Mouse (Mus musculus) liver, postnatal 0 days (tissue): ENCODE measurements around the gene Tank. TPM values are rescaled to one million over a fixed set of nuclear protein-coding genes. Genes with fewer than 3 reads are reported as not detected.

Source experiments
- ATAC-seq: fragments of 200-750 bp; cut with Nextera tagmentation; 2 replicates; pipeline ENCODE4 v1.8.0; 2017; ENCODE audit warnings: mild to moderate bottlenecking, moderate library complexity
- DNase-seq: peaks from one replicate; pipeline ENCODE4 v3.0.0-alpha.2; 2016
- H3K27ac ChIP-seq: fragments of 300-500 bp; sonication (generic); 2 replicates; pipeline ENCODE4 v1.5.1; 2014; ENCODE audit warnings: antibody characterized with exemption, moderate library complexity, mild to moderate bottlenecking, low read depth
- H3K27me3 ChIP-seq: fragments of 300-500 bp; sonication (generic); 2 replicates; pipeline ENCODE4 v1.6.1; 2014; ENCODE audit warnings: low read length, control low read depth, mixed read lengths; ENCODE audit not compliant: insufficient read depth
- H3K36me3 ChIP-seq: fragments of 300-500 bp; sonication (generic); replicated peaks from 2 replicates; pipeline ENCODE4 v1.6.1; 2014; ENCODE audit warnings: mild to moderate bottlenecking, control low read depth, low read length, moderate library complexity, mixed read lengths; ENCODE audit not compliant: insufficient read depth
- H3K4me1 ChIP-seq: fragments of 300-500 bp; sonication (generic); 2 replicates; pipeline ENCODE4 v1.6.1; 2014; ENCODE audit warnings: antibody characterized with exemption, mild to moderate bottlenecking, control low read depth; ENCODE audit not compliant: insufficient read depth
- H3K4me2 ChIP-seq: fragments of 300-500 bp; sonication (generic); 2 replicates; pipeline ENCODE4 v1.6.1; 2014; ENCODE audit warnings: low read depth, mild to moderate bottlenecking, low read length, moderate library complexity, mixed read lengths
- H3K4me3 ChIP-seq: fragments of 300-500 bp; sonication (generic); 2 replicates; pipeline ENCODE4 v1.5.1; 2014; ENCODE audit warnings: low read depth, low read length
- H3K9ac ChIP-seq: fragments of 300-500 bp; sonication (generic); replicated peaks from 2 replicates; pipeline ENCODE4 v1.6.1; 2014; ENCODE audit warnings: mild to moderate bottlenecking, moderate library complexity
- H3K9me3 ChIP-seq: fragments of 300-500 bp; sonication (generic); 2 replicates; pipeline ENCODE4 v1.6.1; 2016; ENCODE audit warnings: mild to moderate bottlenecking, control low read depth, low read length, mixed read lengths
- CTCF ChIP-seq: sonication (generic); IDR thresholded peaks from 2 replicates; pipeline ENCODE4 v1.5.1; 2016; ENCODE audit warnings: antibody characterized with exemption, low read depth
- EP300 ChIP-seq: IDR thresholded peaks from 2 replicates; pipeline ENCODE4 v1.6.1; 2016; ENCODE audit warnings: antibody characterized with exemption, low read depth, mild to moderate bottlenecking
- WGBS: fragments of 180-500 bp; shearing (Covaris S2); extraction: QIAGEN DNeasy Blood & Tissue Kit; methylation state at CpG from one replicate; pipeline ENCODE4 v1.1.7; 2014; ENCODE audit not compliant: insufficient replicate concordance; 5-methylcytosine and 5-hydroxymethylcytosine counted together
- polyA plus RNA-seq: library from polyadenylated mRNA; unstranded; fragments of >200 nt; fragmentation: Nextera tagmentation; extraction: Ambion mirVana; gene quantifications from 2 replicates; pipeline ENCODE4 v1.2.1, GENCODE M21; 2015

Tank gene
- polyA plus RNA-seq, 1 experiment from 2014 or later = 13.9 TPM

DNA sequence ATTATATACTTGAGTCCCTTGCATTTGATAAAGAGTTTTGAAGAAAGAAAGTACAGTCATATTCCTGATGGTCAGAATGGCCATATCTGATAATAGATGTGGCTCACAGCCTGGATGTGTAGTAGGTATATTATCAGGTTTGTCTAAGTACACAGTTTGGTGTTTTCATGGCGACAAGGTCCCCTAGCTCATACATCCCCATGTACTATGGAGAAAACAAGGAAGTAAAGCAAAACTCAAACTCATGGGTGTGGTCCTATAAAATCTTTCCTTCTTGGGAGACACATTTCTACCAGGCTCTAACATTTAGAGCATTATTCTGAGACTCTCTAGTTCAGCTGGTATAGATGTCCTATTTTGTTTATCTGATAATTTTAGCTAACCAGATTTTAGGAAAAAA, 21.3 kb downstream of the Tank start:
- H3K36me3 ChIP-seq = peaks cover 9% of the 10 kb centered on the region
- no peaks in the 10 kb centered on the region for H3K9me3 ChIP-seq
- no peak overlapping the region for H3K4me3 ChIP-seq
- H3K27ac ChIP-seq = no peak overlapping the region
- H3K9ac ChIP-seq = no peak overlapping the region
- H3K27me3 ChIP-seq = no peaks in the 10 kb centered on the region
- ATAC-seq (no peak), DNase-seq (no peak)
- 0 out of 2 replicates have a peak, but pooled peaks cover 4% of the 10 kb centered on the region for H3K4me1 ChIP-seq
- WGBS = 70% methylated on average over 1 of the region's 1 CpGs
- H3K4me2 ChIP-seq = no peak overlapping the region
- no peak for TF ChIP-seq EP300
- TF ChIP-seq CTCF = no peak

DNA sequence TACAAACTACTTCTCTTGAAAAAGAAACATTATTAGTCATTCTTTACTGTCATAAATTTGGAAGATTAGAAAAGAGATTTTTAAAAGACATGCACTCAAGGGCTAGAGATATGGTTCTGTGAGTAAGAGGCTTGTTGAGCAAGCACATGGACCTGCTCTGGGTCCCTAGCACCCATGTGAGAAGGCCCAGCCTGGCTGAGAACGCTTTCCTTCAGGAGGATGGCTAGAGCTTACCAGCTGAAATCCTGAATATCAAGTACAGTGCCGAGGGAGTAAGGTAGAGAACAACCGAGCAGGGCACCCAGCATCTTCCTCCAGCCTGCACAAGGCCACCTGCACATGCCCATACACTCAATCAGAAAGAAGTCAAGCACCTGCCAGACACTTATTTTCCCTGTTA, 25.1 kb downstream of the Tank start:
- H3K9ac ChIP-seq = no peak overlapping the region
- 75% methylated on average over 3 of the region's 3 CpGs for WGBS
- DNase-seq = no peak

DNA sequence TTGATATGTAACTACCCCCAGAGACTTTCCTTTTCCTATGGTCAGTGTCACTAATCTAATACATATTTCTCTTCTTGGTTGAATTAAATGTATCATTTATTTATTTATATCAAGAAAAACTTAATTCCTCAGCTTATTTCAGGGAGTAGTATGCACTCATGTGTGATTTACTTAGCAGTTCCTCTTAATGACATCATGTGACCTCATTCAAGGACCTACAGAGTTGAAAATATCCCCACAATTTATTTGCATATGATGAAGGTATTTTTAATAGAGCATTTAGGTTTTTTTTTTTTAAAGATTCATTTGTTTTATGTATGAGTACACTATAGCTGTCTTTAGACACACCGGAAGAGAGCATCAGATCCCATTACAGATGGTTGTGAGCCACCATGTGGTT, 28.6 kb downstream of the Tank start:
- Histone ChIP-seq H3K4me1 (no peaks in the 10 kb centered on the region), H3K9me3 (no peaks in the 10 kb centered on the region), H3K4me3 (no peak overlapping the region), H3K4me2 (no peak overlapping the region), H3K9ac (no peak overlapping the region), H3K27ac (no peak overlapping the region), H3K36me3 (peaks cover 8% of the 10 kb centered on the region), H3K27me3 (no peaks in the 10 kb centered on the region)
- TF ChIP-seq EP300 (no peak), CTCF (no peak)
- no peak for DNase-seq
- WGBS = 96% methylated on average over 1 of the region's 1 CpGs
- no peak for ATAC-seq

More for the DNA sequence above, 25.1 kb downstream of the Tank start:
- Histone ChIP-seq H3K36me3 (peaks cover 5% of the 10 kb centered on the region), H3K27ac (no peak overlapping the region), H3K4me2 (no peak overlapping the region), H3K4me3 (no peak overlapping the region), H3K27me3 (no peaks in the 10 kb centered on the region), H3K9me3 (no peaks in the 10 kb centered on the region), H3K4me1 (no peaks in the 10 kb centered on the region)
- TF ChIP-seq CTCF (no peak), EP300 (no peak)
- ATAC-seq = no peak

DNA sequence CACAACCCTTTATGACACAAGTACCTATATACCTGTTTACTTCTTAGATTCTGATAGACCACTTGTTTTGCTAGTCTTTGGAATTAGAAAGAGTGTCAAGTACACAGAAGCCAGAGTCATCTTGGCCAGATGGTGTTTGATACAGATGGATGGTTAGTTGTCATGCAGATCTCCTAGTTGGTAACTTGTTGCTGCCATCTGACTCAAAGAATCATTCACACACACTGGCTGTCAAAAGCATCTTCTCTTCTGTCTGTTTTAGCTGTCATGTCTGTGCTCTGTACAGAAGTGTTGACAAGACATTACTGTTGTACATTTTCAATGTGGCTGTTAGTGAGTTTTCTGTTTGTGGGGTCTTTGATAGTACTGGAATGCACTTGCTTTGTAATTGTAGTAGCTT, 45.6 kb downstream of the Tank start:
- H3K27me3 ChIP-seq = no peaks in the 10 kb centered on the region
- TF ChIP-seq CTCF = no peak
- TF ChIP-seq EP300 = no peak
- DNase-seq (no peak), ATAC-seq (no peak)
- no peak overlapping the region for H3K9ac ChIP-seq
- H3K9me3 ChIP-seq = peaks cover 8% of the 10 kb centered on the region; the same call in 1 of the 2 replicates
- peaks cover 33% of the 10 kb centered on the region for H3K36me3 ChIP-seq
- no peak overlapping the region for H3K4me3 ChIP-seq
- no peak overlapping the region for H3K4me2 ChIP-seq
- H3K4me1 ChIP-seq = no peaks in the 10 kb centered on the region
- no peak overlapping the region for H3K27ac ChIP-seq

DNA sequence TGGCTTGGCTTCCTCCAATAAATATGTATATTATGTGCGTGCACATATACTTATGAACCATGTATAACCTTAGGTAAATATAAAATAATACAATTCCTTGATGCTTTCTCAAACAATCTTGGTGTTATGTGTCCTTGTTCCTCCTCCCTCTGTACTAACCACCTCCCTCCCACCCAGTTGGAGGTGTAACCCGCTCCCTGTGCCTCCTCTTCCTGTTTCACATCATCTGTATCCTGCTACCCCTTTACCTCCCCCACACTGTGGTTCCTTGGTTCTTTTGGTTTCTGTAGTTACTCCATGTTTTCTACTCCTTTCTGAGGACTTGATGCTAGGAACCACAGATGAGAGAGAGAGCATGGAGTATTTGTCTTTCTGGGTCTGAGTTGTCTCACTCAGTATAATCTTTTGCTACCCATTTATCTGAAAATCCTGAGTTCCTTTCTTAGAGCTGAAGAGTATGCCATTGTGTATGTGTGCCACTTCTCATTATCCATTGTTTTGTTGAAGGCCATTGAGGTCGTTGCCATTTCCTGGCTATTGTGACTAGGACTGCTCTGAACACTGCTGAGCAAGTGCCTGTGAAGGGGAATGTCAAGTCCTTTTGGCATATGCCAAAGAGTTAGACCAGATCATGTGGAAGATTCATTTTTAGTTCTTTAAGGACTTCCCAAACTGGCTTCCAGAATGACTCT, 52.6 kb downstream of the Tank start:
- no peak overlapping the region for H3K4me3 ChIP-seq
- H3K36me3 ChIP-seq = peaks cover 32% of the 10 kb centered on the region
- no peak overlapping the region for H3K9ac ChIP-seq
- H3K4me2 ChIP-seq = no peak overlapping the region
- no peaks in the 10 kb centered on the region for H3K9me3 ChIP-seq
- no peak overlapping the region for H3K27ac ChIP-seq
- H3K4me1 ChIP-seq = no peaks in the 10 kb centered on the region
- TF ChIP-seq CTCF (no peak), EP300 (no peak)
- H3K27me3 ChIP-seq = no peaks in the 10 kb centered on the region
- WGBS = 71% methylated on average over 3 of the region's 3 CpGs
- ATAC-seq (no peak), DNase-seq (no peak)

DNA sequence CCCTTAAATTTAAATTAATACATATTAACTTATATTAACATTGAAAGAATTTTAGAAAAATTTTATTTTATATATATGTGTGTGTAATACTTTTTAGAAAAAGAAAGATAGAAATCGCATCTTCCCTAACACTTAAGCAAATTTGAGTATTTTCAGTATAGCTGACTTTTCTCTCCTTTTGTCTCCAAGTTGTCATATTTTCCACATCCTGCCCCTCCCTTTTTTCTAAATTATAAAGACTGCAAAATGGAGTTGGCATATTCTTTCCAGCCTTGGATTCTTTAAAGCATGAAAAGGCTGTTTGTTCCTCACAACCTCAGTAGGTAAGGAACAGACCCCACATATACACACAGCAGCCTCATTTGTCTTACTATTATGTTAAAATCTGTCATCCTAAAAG, 56.7 kb downstream of the Tank start:
- Histone ChIP-seq H3K4me2 (no peak overlapping the region), H3K27me3 (no peaks in the 10 kb centered on the region), H3K4me1 (no peaks in the 10 kb centered on the region), H3K9ac (no peak overlapping the region), H3K9me3 (no peaks in the 10 kb centered on the region), H3K27ac (no peak overlapping the region), H3K36me3 (peaks cover 11% of the 10 kb centered on the region), H3K4me3 (no peak overlapping the region)
- ATAC-seq (no peak), DNase-seq (no peak)
- TF ChIP-seq EP300 (no peak), CTCF (no peak)
- WGBS = 83% methylated on average over 1 of the region's 1 CpGs

DNA sequence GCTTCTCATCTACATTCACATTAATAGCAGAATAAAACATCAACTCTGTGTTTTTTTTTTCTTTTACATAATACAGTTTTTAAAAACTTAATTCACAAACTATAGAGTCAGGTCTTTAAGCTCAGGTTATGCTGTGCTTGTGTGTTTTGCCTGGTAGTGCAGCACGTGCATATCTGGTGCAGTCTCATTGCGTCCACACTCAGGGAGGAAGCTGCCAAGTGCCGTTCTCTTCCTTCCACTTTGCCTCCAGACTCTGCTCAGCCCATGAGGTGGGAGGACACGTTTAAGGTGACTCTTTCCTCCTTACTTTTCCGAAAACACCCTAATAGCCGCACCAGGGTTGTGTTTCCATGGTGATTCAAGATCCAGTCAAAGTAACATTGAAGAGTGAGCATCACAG, 59.8 kb downstream of the Tank start:
- no peak overlapping the region for H3K4me3 ChIP-seq
- peaks cover 7% of the 10 kb centered on the region; the same call in 1 of the 2 replicates for H3K36me3 ChIP-seq
- no peak overlapping the region for H3K9ac ChIP-seq
- no peak overlapping the region for H3K27ac ChIP-seq
- ATAC-seq (no peak), DNase-seq (no peak)
- H3K27me3 ChIP-seq = no peaks in the 10 kb centered on the region
- H3K4me1 ChIP-seq = no peaks in the 10 kb centered on the region
- no peak overlapping the region for H3K4me2 ChIP-seq
- no peaks in the 10 kb centered on the region for H3K9me3 ChIP-seq
- TF ChIP-seq EP300 = no peak
- TF ChIP-seq CTCF = no peak
- 54% methylated on average over 6 of the region's 6 CpGs for WGBS
